Mouse (Mus musculus) lung, postnatal 0 days (tissue): ENCODE measurements around the gene Hdac9. TPM values are rescaled to one million over a fixed set of nuclear protein-coding genes. Genes with fewer than 3 reads are reported as not detected.
A peak's percentile ranks its signal among the peaks of the same experiment; 100 is the strongest.

Experiments used
- ATAC-seq: fragments of 200-750 bp; cut with Nextera tagmentation; 2 replicates; pipeline ENCODE4 v1.8.0; 2017; ENCODE audit warnings: moderate library complexity
- DNase-seq: peaks from one replicate; pipeline ENCODE4 v3.0.0-alpha.2; 2016; ENCODE audit warnings: low spot score
- H3K27ac ChIP-seq: fragments of 300-500 bp; sonication (generic); 2 replicates; pipeline ENCODE4 v1.5.1; 2014; ENCODE audit warnings: antibody characterized with exemption, mild to moderate bottlenecking, low read length, mixed read lengths
- H3K27me3 ChIP-seq: fragments of 300-500 bp; sonication (generic); replicated peaks from 2 replicates; pipeline ENCODE4 v1.6.1; 2014; ENCODE audit warnings: low read length, mixed read lengths; ENCODE audit not compliant: insufficient read depth
- H3K36me3 ChIP-seq: fragments of 300-500 bp; sonication (generic); 2 replicates; pipeline ENCODE4 v1.6.1; 2014; ENCODE audit warnings: low read length, mixed read lengths; ENCODE audit not compliant: insufficient read depth
- H3K4me1 ChIP-seq: fragments of 300-500 bp; sonication (generic); 2 replicates; pipeline ENCODE4 v1.6.1; 2014; ENCODE audit warnings: antibody characterized with exemption, low read depth, low read length, mixed read lengths; ENCODE audit not compliant: insufficient read depth
- H3K4me2 ChIP-seq: fragments of 300-500 bp; sonication (generic); replicated peaks from 2 replicates; pipeline ENCODE4 v1.6.1; 2014; ENCODE audit warnings: low read depth, mild to moderate bottlenecking, low read length, moderate library complexity, mixed read lengths
- H3K4me3 ChIP-seq: fragments of 300-500 bp; sonication (generic); 2 replicates; pipeline ENCODE4 v1.5.1; 2014; ENCODE audit warnings: low read depth, low read length
- H3K9ac ChIP-seq: fragments of 300-500 bp; sonication (generic); replicated peaks from 2 replicates; pipeline ENCODE4 v1.6.1; 2014; ENCODE audit warnings: low read depth, mild to moderate bottlenecking
- H3K9me3 ChIP-seq: fragments of 300-500 bp; sonication (generic); 2 replicates; pipeline ENCODE4 v1.6.1; 2016; ENCODE audit warnings: low read length, mixed read lengths
- CTCF ChIP-seq: IDR thresholded peaks from 2 replicates; pipeline ENCODE4 v1.5.1; 2016; ENCODE audit warnings: antibody characterized with exemption, mild to moderate bottlenecking
- EP300 ChIP-seq: IDR thresholded peaks from 2 replicates; pipeline ENCODE4 v1.6.1; 2016; ENCODE audit warnings: antibody characterized with exemption, mild to moderate bottlenecking, control low read depth
- WGBS: fragments of 180-500 bp; shearing (Covaris S2); extraction: QIAGEN DNeasy Blood & Tissue Kit; methylation state at CpG from one replicate; pipeline ENCODE4 v1.1.7; 2014; 5-methylcytosine and 5-hydroxymethylcytosine counted together
- polyA plus RNA-seq: library from polyadenylated mRNA; unstranded; fragments of >200 nt; fragmentation: Nextera tagmentation; extraction: Ambion mirVana; gene quantifications from 2 replicates; pipeline ENCODE4 v1.2.1, GENCODE M21; 2015

The Hdac9 gene
- polyA plus RNA-seq, 1 experiment from 2014 or later, result 6.0 TPM

GRCm38 (mm10) chr12:34091851-34092250, 825.0 kb downstream of the Hdac9 start:
- WGBS, result 75% methylated on average over 1 of the region's 1 CpGs
- no peak for DNase-seq

GRCm38 (mm10) chr12:34087292-34087942, 829.5 kb downstream of the Hdac9 start:
- 50% methylated on average over 2 of the region's 2 CpGs for WGBS
- H3K9me3 ChIP-seq, result no peaks in the 10 kb centered on the region
- TF ChIP-seq CTCF (no peak), EP300 (no peak)
- H3K4me2 ChIP-seq, result no peak overlapping the region
- no peaks in the 10 kb centered on the region for H3K36me3 ChIP-seq
- ATAC-seq (no peak; the same call in 1 of the 2 replicates), DNase-seq (no peak)
- H3K9ac ChIP-seq, result no peak overlapping the region
- H3K4me3 ChIP-seq, result no peak overlapping the region
- no peak overlapping the region for H3K27ac ChIP-seq
- no peaks in the 10 kb centered on the region for H3K4me1 ChIP-seq
- no peaks in the 10 kb centered on the region for H3K27me3 ChIP-seq

More at GRCm38 (mm10) chr12:34091851-34092250, 825.0 kb downstream of the Hdac9 start:
- no peak for ATAC-seq
- H3K4me2 ChIP-seq, result no peak overlapping the region
- no peak overlapping the region for H3K4me3 ChIP-seq
- TF ChIP-seq EP300, result no peak
- no peak for TF ChIP-seq CTCF
- no peak overlapping the region for H3K9ac ChIP-seq
- no peaks in the 10 kb centered on the region for H3K27me3 ChIP-seq
- no peaks in the 10 kb centered on the region for H3K9me3 ChIP-seq
- no peaks in the 10 kb centered on the region for H3K36me3 ChIP-seq
- no peak overlapping the region for H3K27ac ChIP-seq
- no peaks in the 10 kb centered on the region for H3K4me1 ChIP-seq

GRCm38 (mm10) chr12:34076981-34077380, 839.9 kb downstream of the Hdac9 start:
- Histone ChIP-seq H3K36me3 (no peaks in the 10 kb centered on the region), H3K4me3 (no peak overlapping the region), H3K9ac (no peak overlapping the region), H3K27me3 (no peaks in the 10 kb centered on the region), H3K4me2 (no peak overlapping the region), H3K9me3 (no peaks in the 10 kb centered on the region), H3K4me1 (no peaks in the 10 kb centered on the region), H3K27ac (no peak overlapping the region)
- ATAC-seq (no peak), DNase-seq (no peak)
- no peak for TF ChIP-seq EP300
- 88% methylated on average over 2 of the region's 2 CpGs for WGBS

GRCm38 (mm10) chr12:34075805-34076509, 840.9 kb downstream of the Hdac9 start:
- no peak overlapping the region for H3K9ac ChIP-seq
- H3K36me3 ChIP-seq, result no peaks in the 10 kb centered on the region
- TF ChIP-seq EP300 (no peak), CTCF (no peak)
- no peaks in the 10 kb centered on the region for H3K27me3 ChIP-seq
- H3K4me3 ChIP-seq, result no peak overlapping the region
- no peak overlapping the region for H3K4me2 ChIP-seq
- H3K4me1 ChIP-seq, result no peaks in the 10 kb centered on the region
- 68% methylated on average over 9 of the region's 9 CpGs for WGBS
- no peak overlapping the region for H3K27ac ChIP-seq
- H3K9me3 ChIP-seq, result no peaks in the 10 kb centered on the region
- ATAC-seq (no peak), DNase-seq (no peak)

GRCm38 (mm10) chr12:34052508-34052907, 864.4 kb downstream of the Hdac9 start:
- ATAC-seq (no peak), DNase-seq (no peak)
- no peaks in the 10 kb centered on the region for H3K27me3 ChIP-seq
- H3K9me3 ChIP-seq, result no peaks in the 10 kb centered on the region
- H3K27ac ChIP-seq, result no peak overlapping the region
- WGBS, result 76% methylated on average over 5 of the region's 5 CpGs
- no peaks in the 10 kb centered on the region for H3K36me3 ChIP-seq
- H3K4me1 ChIP-seq, result no peaks in the 10 kb centered on the region
- no peak overlapping the region for H3K4me3 ChIP-seq
- no peak overlapping the region for H3K9ac ChIP-seq
- no peak overlapping the region for H3K4me2 ChIP-seq
- TF ChIP-seq EP300 (no peak), CTCF (no peak)

- Histone ChIP-seq H3K4me1 (no peaks in the 10 kb centered on the region), H3K4me2 (no peak overlapping the region), H3K27ac (no peak overlapping the region), H3K9ac (no peak overlapping the region), H3K36me3 (no peaks in the 10 kb centered on the region), H3K27me3 (no peaks in the 10 kb centered on the region), H3K4me3 (no peak overlapping the region), H3K9me3 (no peaks in the 10 kb centered on the region)
- 28% methylated on average over 3 of the region's 3 CpGs for WGBS
- DNase-seq, result peak; percentile 6
- peak; percentile 50 for ATAC-seq
- TF ChIP-seq CTCF (no peak), EP300 (no peak)
Measured at GRCm38 (mm10) chr12:34052036-34052435, 864.9 kb downstream of the Hdac9 start.
